Mouse (Mus musculus) midbrain, embryonic 14.5 days (tissue): ENCODE data around the gene Nup50. TPM values are rescaled to one million over a fixed set of nuclear protein-coding genes. Genes with fewer than 3 reads are reported as not detected.

Experiments used
- ATAC-seq: fragments of 200-750 bp; cut with Nextera tagmentation; 2 replicates; pipeline ENCODE4 v1.8.0; 2017; ENCODE audit warnings: moderate number of reproducible peaks, moderate library complexity; ENCODE audit not compliant: low FRiP score, low TSS enrichment
- DNase-seq: peaks from one replicate; pipeline ENCODE4 v3.0.0-alpha.2; 2015
- H3K27ac ChIP-seq: fragments of 300-500 bp; sonication (generic); replicated peaks from 2 replicates; pipeline ENCODE4 v1.5.1; 2014; ENCODE audit warnings: mild to moderate bottlenecking, low read depth, low read length, moderate library complexity
- H3K27me3 ChIP-seq: fragments of 300-500 bp; sonication (generic); 2 replicates; pipeline ENCODE4 v1.6.1; 2014; ENCODE audit warnings: low read length, control low read depth, mixed read lengths; ENCODE audit not compliant: control insufficient read depth, insufficient read depth
- H3K36me3 ChIP-seq: fragments of 300-500 bp; sonication (generic); 2 replicates; pipeline ENCODE4 v1.6.1; 2014; ENCODE audit warnings: low read length, control low read depth; ENCODE audit not compliant: control insufficient read depth, insufficient read depth
- H3K4me1 ChIP-seq: fragments of 300-500 bp; sonication (generic); 2 replicates; pipeline ENCODE4 v1.6.1; 2014; ENCODE audit warnings: mild to moderate bottlenecking, antibody characterized with exemption, low read length, control low read depth; ENCODE audit not compliant: control insufficient read depth, insufficient read depth
- H3K4me2 ChIP-seq: fragments of 300-500 bp; sonication (generic); 2 replicates; pipeline ENCODE4 v1.6.1; 2014; ENCODE audit warnings: mild to moderate bottlenecking, low read length, moderate library complexity
- H3K4me3 ChIP-seq: fragments of 300-500 bp; sonication (generic); replicated peaks from 2 replicates; pipeline ENCODE4 v1.5.1; 2014; ENCODE audit warnings: low read depth, low read length
- H3K9ac ChIP-seq: fragments of 300-500 bp; sonication (generic); replicated peaks from 2 replicates; pipeline ENCODE4 v1.6.1; 2014; ENCODE audit warnings: mild to moderate bottlenecking, low read length, moderate library complexity
- H3K9me3 ChIP-seq: fragments of 300-500 bp; sonication (generic); 2 replicates; pipeline ENCODE4 v1.6.1; 2016; ENCODE audit warnings: low read length, control low read depth, mixed read lengths; ENCODE audit not compliant: control insufficient read depth
- whole genome bisulfite sequencing: fragments of 180-500 bp; shearing (Covaris S2); extraction: QIAGEN DNeasy Blood & Tissue Kit; methylation state at CpG from one replicate; pipeline ENCODE4 v1.1.7; 2014; 5-methylcytosine and 5-hydroxymethylcytosine counted together
- polyA plus RNA-seq: library from polyadenylated mRNA; unstranded; fragments of >200 nt; fragmentation: Nextera tagmentation; extraction: Ambion mirVana; gene quantifications from 2 replicates; pipeline ENCODE4 v1.2.1, GENCODE M21; 2014

The Nup50 gene
- polyA plus RNA-seq, 1 experiment from 2014 or later, result 28.7 TPM

GRCm38 (mm10) chr15:84898077-84898476 is 25.1 kb upstream of the Nup50 start:
- H3K9ac ChIP-seq, result no peak overlapping the region
- no peaks in the 10 kb centered on the region for H3K36me3 ChIP-seq
- H3K4me3 ChIP-seq, result no peak overlapping the region
- peaks cover 14% of the 10 kb centered on the region; the same call in 1 of the 2 replicates for H3K27me3 ChIP-seq
- H3K4me1 ChIP-seq, result peaks cover 12% of the 10 kb centered on the region
- H3K9me3 ChIP-seq, result no peaks in the 10 kb centered on the region
- H3K27ac ChIP-seq, result no peak overlapping the region
- no peak; the same call in 1 of the 2 replicates for ATAC-seq
- WGBS, result 41% methylated on average over 7 of the region's 7 CpGs
- peak; percentile 58 for DNase-seq
- H3K4me2 ChIP-seq, result no peak overlapping the region

- no peak overlapping the region for H3K9ac ChIP-seq
- DNase-seq (peak; percentile 73), ATAC-seq (no peak)
- H3K4me3 ChIP-seq, result no peak overlapping the region
- H3K27me3 ChIP-seq, result peaks cover 25% of the 10 kb centered on the region; the same call in 1 of the 2 replicates
- no peaks in the 10 kb centered on the region for H3K36me3 ChIP-seq
- H3K4me1 ChIP-seq, result 0 out of 2 replicates have a peak, but pooled peaks cover under 1% of the 10 kb centered on the region
- WGBS, result 14% methylated on average over 7 of the region's 7 CpGs
- H3K27ac ChIP-seq, result no peak overlapping the region
- no peak overlapping the region for H3K4me2 ChIP-seq
- H3K9me3 ChIP-seq, result no peaks in the 10 kb centered on the region
Measured at GRCm38 (mm10) chr15:84903843-84904385, 19.3 kb upstream of the Nup50 start.

DNA sequence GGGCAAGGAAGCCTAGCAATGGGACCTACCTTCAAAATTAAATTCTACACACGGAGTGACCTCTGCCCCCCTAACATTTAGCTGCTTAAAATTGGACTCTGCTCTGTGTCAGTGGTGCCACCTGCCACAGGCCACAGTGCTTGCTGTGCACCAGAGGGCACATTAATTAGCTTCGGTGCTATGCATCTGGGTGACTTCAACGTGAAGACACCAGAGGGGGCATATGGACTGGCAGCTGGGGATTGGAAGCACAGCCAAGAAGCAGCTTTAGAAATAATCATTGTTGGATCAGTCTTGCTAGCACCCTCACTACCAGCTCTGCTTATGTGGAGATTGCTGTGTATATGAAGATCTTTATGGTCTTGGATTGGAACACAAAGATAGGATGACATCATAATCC is 10.0 kb upstream of the Nup50 start:
- DNase-seq (no peak), ATAC-seq (no peak)
- 79% methylated on average over 3 of the region's 3 CpGs for WGBS
- no peak overlapping the region for H3K27ac ChIP-seq
- no peaks in the 10 kb centered on the region for H3K36me3 ChIP-seq
- 0 out of 2 replicates have a peak, but pooled peaks cover 2% of the 10 kb centered on the region for H3K27me3 ChIP-seq
- no peaks in the 10 kb centered on the region for H3K4me1 ChIP-seq
- peaks cover 6% of the 10 kb centered on the region; the same call in 1 of the 2 replicates for H3K9me3 ChIP-seq
- H3K9ac ChIP-seq, result no peak overlapping the region
- no peak overlapping the region for H3K4me2 ChIP-seq
- H3K4me3 ChIP-seq, result no peak overlapping the region

DNA sequence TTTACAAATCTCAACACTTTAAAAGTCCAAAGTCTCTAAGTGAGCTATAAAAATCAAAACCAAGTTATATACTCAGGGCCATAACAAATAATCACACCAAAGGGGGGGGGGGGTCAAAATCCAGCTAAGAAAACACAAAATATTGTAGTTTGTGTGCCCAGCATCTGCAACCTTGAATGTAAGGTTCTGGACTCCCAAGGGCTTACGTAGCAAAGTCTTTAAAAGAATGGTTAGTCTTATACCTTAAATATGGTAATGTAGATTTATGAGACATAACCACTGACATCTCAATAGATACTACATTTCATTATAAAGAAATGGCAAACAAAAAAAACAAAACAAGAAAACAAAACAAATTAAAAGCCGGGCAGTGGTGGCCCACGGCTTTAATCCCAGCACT is 3.3 kb upstream of the Nup50 start, which contains the start of gene Gm29666:
Gm29666 (minus strand) TSS at position 101 of the 400 bp plus-strand sequence.
- Histone ChIP-seq H3K27ac (no peak within 1 kb of the TSS), H3K4me1 (peaks cover 5% of the 10 kb centered on the region), H3K36me3 (no peaks in the 10 kb centered on the region), H3K4me3 (no peak within 1 kb of the TSS), H3K9ac (no peak within 1 kb of the TSS), H3K4me2 (no peak within 1 kb of the TSS), H3K9me3 (no peaks in the 10 kb centered on the region), H3K27me3 (no peaks in the 10 kb centered on the region)
- DNase-seq (no peak), ATAC-seq (no peak)
- 98% methylated on average over 3 of the region's 3 CpGs for WGBS

- peaks cover 14% of the 10 kb centered on the region for H3K36me3 ChIP-seq
- H3K4me2 ChIP-seq, result peak overlapping the region; percentile 86
- ATAC-seq (peak; percentile 78), DNase-seq (peak; percentile 36)
- H3K4me1 ChIP-seq, result peaks cover 5% of the 10 kb centered on the region
- H3K9ac ChIP-seq, result peak overlapping the region; percentile 92
- WGBS, result 1% methylated on average over 67 of the region's 68 CpGs
- peak overlapping the region; percentile 95 for H3K27ac ChIP-seq
- H3K27me3 ChIP-seq, result no peaks in the 10 kb centered on the region
- H3K9me3 ChIP-seq, result no peaks in the 10 kb centered on the region
- H3K4me3 ChIP-seq, result peak overlapping the region; percentile 97
Measured at GRCm38 (mm10) chr15:84923508-84924181, 434 bp downstream of the Nup50 start.

DNA sequence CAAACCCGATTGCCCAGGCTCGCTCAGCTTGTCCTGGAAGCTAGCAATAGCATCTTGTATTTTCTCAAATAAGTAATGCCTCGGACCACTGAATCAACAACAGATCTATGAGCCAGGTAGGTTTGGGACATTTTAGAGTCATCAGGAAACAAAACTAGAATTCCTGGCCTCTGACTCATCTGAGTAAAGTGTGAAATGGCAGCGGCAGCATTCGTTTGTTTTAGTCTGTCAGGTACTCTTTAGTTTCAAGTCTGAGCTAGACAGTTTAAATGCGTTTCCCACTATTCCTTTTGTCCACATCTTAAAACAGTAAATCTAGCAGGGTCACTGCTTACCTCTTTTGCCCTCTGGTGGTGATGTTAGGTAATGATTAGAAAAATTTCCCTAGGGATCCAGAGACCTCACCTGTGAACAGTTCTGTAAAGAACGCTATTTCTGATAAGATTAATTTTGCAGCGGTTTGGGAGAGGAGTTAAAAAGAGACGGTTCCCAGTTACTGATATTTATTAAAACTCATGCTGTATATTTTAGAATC is 1.6 kb downstream of the Nup50 start:
- WGBS, result 12% methylated on average over 9 of the region's 9 CpGs
- Histone ChIP-seq H3K9ac (peak overlapping the region; percentile 30; the same call in 1 of the 2 replicates), H3K9me3 (no peaks in the 10 kb centered on the region), H3K36me3 (peaks cover 26% of the 10 kb centered on the region), H3K4me1 (peaks cover 5% of the 10 kb centered on the region), H3K4me2 (peak overlapping the region; percentile 86), H3K27ac (no peak overlapping the region), H3K4me3 (peak overlapping the region; percentile 97), H3K27me3 (no peaks in the 10 kb centered on the region)
- ATAC-seq, result no peak
- DNase-seq, result peak; percentile 89

DNA sequence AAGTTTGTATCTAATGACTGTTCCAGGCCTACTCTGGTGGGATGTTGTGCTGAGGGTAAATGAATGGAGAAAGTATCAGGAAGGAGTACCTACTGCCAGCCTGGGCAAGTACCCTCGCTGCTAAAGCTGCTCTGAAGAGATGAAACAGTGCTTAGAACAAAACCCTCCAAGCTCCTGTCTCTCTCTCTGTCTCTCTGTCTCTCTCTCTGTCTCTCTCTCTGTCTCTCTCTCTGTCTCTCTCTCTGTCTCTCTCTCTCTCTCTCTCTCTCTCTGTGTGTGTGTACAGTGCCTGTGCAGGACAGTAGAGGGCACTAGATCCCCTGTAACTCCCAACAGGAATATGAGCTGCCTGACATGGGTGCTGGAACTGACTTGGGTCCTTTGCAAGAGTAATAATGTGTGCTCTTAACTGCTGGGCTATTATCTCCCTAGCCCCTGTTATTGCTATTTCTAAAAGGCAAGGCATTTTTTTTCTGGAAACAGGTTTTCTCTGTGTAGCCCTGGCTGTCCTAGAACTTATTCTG is 2.3 kb downstream of the Nup50 start:
- whole genome bisulfite sequencing, result 71% methylated on average over 1 of the region's 1 CpGs
- no peaks in the 10 kb centered on the region for H3K9me3 ChIP-seq
- DNase-seq (peak; percentile 41), ATAC-seq (no peak)
- no peaks in the 10 kb centered on the region for H3K27me3 ChIP-seq
- peaks cover 33% of the 10 kb centered on the region for H3K36me3 ChIP-seq
- H3K4me3 ChIP-seq, result no peak overlapping the region
- H3K4me1 ChIP-seq, result peaks cover 5% of the 10 kb centered on the region
- H3K4me2 ChIP-seq, result peak overlapping the region; percentile 86
- no peak overlapping the region for H3K27ac ChIP-seq
- no peak overlapping the region for H3K9ac ChIP-seq

GRCm38 (mm10) chr15:84932351-84932750 is 9.1 kb downstream of the Nup50 start:
- Histone ChIP-seq H3K9me3 (no peaks in the 10 kb centered on the region), H3K36me3 (peaks cover 97% of the 10 kb centered on the region), H3K4me2 (no peak overlapping the region), H3K4me1 (no peaks in the 10 kb centered on the region), H3K27ac (no peak overlapping the region), H3K4me3 (no peak overlapping the region), H3K9ac (no peak overlapping the region), H3K27me3 (no peaks in the 10 kb centered on the region)
- DNase-seq (no peak), ATAC-seq (no peak)
- WGBS, result 89% methylated on average over 5 of the region's 5 CpGs
